Mouse (Mus musculus) 416B (cell line): Measurements from ENCODE around the gene Nup210.

ENCODE experiments used
- DNase-seq: peaks from one replicate; pipeline ENCODE4 v3.0.0; 2011; ENCODE audit warnings: low read depth

The Nup210 gene

DNA sequence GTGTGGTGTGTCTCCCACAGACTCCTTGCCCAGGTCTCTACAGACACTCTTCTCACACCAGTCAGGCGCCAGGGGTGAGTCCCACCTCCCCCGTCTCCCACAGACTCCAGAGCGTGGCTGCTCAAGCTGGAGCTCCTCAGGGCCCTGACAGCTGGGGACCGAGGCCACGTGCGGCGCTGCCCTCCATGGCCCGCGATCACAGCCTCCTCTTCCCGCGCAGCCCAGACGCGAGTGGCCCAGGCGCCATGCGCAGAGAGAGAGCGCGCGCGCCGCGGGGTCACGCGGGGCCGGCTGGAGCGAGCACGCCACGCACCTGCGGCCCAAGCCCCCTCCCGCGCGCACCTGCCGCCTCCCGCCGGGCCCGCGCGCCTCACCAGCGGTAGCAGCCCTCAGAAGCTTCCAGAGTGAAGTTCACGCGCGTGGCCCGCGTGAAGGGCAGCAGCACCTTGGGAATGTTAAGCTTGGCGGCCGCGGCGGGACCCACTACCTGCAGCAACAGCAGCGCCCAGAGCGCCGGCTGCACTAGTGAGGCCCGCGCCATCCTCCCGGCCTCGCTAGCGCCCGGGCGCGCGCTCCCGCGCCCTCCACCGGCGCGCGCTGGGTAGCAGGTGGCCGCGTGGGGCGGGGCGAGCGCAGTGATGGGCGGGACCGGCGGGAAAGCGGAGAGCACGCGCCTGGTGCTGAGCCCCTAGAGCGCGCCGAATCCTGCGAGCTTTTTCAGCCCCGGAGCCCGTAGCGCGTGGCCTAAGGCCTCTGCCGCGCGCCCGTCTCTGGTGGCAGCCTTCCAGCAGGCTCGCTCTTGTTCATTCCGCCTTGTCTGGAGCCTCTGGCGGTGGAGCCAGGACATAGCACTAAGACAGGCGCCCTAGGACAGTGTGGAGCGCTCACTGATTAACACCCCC, at the start of gene Nup210:
Gene Nup210, minus strand, starts transcription at position 586 of the 902 bp plus-strand sequence.
- peak; percentile 94 for DNase-seq

DNA sequence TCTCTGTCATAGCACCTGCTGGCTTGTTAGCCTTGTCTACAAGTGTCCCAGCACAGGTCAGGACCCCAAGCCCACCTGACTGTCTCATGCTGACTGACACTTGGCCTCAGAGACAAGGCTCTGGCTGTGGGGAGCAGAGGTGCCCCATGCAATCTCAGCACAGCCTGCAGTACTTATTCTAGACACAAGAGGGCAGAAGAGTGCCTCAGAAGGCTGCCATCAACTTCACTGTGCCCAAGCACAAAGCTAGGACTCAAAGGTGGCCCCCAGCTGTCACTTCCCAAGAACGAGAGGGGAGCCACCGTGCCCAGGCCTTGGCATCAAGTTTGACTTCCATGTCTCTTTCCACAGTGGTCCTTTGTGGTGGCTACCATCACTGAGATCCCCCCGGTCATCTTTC, 48.6 kb upstream of the Nup210 start:
- peak; percentile 51 for DNase-seq

DNA sequence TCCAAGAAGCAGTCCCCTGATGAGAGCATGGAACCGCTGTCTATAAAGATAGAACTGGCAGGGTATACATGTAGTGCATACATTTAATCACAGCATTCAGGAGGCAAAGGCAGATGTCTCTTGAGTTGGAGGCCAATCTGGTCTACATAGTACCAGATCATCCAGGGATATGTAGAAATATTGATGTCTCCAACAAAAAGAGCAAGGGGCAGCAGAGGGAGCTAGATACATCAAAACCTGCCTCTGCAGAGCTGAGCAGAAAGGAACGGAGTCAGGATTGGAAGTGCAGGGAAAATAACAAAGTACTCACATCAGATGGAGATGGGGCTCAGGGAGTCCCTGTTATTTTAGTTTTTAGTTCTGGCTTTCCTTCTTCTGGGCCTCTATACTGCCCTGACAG, 48.0 kb upstream of the Nup210 start:
- no peak for DNase-seq

DNA sequence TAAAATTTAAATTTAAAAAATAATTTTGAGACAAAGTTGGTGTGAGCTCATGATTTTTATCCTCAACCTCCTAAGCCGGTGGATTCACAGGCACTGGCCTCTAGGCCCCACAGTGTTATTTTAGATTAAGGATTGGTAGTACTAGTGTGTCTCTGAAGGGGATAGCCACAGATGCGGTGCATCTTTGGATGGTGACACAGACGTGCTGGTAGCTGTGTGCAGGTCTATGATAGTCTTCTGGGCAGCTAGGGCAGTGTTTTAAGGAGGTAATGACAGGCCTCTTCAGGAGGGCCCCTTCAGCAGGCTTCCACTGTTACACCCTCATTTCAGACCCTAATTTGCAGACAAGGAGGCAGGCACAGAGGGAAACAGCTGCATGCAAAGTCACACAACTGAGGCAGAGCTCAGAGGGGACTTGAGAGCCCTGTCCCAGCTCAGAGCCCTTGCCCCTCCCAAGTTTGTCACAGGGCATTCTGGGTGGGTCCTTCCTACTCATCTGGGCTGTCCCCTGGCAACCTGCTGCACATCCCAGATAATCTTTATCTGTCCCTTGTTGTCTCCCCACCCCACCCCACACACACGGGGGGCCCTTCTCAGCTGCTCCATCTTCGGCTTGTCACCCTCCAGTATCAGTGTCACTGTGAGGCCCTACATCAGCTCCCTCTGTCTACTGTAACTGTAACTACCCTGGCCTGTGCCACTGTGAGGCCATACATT, 46.7 kb upstream of the Nup210 start:
- no peak for DNase-seq

DNA sequence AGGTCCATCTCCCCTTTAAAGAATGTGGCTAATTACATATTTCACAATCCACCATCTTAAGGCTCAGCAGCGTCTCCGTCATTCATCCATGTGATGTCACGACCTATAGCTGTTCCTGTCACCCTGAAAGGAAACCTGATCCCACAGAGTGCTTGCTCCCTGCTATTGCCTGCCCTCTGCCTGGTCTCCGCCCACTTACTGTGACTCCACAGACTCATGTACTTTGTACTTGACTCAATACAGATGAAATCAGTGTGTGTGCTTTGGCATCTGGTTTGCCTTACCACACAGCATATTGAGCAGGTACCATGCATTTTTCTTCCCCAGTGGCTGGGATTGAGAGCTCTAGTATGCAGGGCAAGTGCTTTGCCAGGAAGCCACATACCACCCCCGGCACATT, 45.7 kb upstream of the Nup210 start:
- peak; percentile 11 for DNase-seq

DNA sequence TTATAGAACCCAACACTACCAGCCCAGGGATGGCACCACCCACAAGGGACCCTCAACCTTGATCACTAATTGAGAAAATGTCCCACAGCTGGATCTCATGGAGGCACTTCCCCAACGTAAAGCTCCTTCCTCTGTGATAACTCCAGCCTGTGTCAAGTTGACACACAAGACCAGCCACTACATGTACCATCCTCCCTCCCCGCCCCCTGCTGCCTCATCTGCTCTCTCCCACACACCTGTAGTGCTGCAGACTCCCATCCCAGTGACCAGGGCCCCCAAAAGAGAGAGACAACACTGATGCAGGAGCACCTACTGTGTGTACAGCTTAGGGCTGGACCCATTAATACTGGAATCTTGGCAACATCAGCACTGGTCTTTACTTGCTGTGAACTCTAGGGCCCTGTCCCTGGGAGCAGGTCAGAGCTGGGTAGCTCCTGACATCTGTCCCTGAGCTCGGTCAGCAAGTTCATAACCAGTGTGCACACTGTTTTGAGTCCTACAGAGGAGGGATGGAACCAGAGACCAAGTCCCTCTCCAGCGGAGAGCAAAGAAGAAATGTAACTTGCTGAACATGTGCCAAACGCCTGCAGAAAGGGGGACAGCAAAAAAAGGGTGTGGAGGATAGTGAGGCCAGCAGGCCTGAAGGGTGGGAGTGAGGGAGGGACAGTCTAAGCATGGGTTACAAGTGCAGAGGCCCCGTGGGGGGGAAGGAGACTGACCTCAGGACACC, 45.0 kb upstream of the Nup210 start:
- no peak for DNase-seq

DNA sequence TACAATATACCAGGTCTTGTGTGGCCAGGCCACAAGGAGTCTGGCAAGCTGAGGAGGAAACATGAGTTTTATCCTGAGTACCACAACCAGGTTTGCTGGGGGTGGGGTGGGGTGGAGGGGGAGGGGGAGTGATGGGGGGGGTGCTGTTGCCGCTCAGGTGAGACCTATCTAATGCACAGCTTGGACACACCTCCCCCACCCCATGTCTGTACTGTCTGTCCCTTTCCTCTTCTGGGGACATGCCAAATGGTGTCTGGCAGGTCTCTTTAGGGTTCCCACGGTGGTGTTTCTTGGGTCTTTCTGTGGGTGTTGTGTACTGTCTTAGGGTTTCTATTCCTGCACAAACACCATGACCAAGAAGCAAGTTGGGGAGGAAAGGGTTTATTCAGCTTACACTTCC, 44.3 kb upstream of the Nup210 start:
- DNase-seq: no peak

DNA sequence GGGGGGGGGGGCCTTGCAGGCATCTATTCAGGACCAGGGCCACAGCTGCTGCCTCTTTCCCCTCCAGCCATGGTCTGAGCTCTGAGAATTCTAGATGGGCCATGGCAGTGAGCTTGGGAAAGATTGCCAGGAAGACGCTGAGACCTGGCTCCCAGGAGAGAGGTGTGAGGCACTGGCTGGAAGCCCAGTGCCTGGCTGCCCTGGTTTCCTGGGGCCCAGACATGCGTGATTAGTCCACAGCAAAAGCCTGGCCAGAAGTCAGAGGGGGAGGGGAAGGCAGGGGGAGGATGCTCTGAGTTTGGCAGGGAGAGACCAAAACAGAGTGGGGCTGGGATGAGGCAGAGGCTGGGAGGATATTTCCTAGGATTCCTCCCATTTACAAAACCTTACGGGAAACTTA, 43.8 kb upstream of the Nup210 start:
- DNase-seq: no peak

DNA sequence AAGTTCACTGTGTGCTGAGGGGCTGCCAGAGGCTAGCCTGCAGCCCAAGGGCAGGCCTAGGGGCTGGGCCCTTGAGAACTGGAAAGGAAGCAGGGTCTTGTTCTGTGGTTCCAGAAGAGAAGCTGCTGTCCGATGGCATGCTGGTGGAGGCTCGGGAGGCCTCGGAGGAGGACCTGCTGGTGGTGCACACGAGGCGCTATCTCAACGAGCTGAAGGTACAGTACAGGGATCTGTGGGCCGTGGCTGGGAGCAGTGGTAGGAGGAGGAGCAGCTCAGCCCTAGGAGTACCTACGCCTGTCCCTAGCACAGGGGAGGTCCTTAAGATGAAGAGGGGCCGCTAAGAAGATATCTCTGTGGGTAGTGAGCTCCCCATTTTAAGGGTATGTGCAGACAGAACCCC, 42.4 kb upstream of the Nup210 start:
- DNase-seq: no peak

DNA sequence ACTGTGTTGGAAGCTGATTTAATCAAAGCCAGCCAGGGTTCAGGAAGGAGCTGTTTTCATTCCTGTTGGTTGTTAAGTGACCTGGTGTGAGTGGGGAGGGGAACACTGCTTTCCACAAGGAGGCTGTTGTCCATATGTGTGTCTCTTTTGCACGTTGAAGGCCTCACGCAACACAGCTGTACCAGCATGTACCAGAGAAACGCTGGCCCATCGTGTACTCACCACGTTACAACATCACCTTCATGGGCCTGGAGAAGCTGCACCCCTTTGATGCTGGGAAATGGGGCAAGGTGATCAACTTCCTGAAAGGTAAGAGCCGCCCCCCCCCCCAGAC, 40.6 kb upstream of the Nup210 start:
- no peak for DNase-seq

DNA sequence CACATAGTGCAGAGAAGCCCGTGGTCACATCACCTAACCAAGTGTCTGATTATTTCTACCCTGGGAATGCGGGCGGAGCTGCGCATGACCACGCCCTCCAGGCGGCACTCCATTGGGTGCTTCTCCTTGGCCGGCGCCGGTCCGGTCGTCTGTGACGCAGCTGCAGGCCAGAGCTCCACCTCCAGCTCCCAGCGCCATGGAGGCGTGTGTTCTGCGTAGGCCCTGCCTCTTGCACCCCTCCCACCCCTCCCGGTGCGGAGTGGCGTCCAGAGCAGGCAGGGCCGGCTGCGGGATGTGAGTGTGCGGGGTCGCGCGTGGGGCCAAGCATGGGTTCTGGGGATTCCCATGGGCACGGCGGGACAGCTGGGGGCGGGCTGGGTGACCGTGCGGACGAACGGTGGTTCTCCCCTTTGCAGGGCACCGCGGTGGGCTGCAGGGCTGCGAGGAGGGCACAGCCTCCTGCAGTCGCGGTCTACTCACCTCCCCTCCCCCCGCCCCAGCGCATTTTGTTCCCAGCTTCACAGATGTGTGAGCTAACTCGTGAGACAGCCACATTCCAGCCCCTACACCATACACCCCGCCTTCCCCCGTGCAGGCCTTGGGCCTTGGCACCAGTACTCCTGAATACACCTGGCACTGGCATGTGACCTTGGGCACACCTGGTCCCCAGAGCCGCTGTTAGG, 40.1 kb upstream of the Nup210 start, which contains the start of gene Hdac11:
Gene Hdac11, plus strand, starts transcription at position 112 of the 683 bp plus-strand sequence.
- no peak for DNase-seq

DNA sequence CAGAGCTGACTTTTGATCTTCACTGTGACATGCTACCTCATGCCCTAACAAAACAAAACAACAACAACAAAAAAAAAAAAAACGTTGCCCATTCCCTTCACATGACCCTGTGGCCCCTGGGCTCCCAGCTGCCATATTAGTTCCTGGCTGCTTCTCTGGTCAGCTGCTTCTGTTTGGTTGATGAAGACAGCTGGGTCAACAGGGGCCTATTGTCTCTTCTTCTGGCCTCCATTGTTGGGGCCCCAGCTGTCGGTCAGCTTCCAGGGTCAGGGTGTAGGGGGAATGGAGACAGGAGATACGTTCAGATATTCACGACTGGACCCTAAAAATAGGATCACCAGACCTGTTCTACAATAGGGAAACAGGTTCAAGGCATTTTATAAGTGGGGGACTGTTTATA, 39.4 kb upstream of the Nup210 start:
- DNase-seq: no peak

DNA sequence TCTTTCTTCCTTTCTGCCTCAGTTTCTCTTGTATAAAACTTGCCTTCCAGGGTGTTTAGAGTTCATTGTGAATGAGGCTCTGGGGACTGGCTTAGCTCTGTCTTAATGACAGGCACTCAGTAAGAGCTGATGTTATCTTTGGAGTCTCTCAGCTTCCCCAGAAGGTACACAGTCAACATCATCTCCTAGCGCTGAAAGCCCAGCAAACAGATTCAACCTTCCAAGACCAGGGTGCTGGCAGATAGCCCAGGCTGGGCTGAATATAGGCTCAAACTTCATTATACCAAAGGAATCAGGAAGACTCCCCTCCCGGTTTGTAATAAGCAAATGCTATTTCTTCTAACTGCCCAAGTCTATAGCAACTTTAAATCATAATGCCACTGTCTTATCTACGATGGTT, 38.7 kb upstream of the Nup210 start:
- no peak for DNase-seq

DNA sequence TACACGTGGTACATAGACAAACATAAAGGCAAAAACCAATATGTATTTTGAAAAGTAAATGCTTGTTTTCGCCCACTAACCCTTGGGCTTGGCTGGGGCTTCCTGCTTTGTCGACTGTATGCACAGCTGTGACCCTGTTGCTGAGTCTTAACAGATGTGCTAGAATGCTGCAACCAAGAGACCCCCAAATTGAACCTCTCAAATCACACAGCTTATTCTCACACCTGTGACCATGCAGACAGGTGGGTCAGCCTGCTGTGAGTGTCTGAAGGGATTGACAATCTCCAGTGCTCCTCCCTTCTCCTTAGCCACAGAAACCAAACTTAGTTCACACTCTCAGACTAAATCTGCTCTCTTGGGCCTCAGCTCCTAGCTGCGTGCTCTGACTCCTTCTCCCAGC, 38.1 kb upstream of the Nup210 start:
- DNase-seq: no peak

DNA sequence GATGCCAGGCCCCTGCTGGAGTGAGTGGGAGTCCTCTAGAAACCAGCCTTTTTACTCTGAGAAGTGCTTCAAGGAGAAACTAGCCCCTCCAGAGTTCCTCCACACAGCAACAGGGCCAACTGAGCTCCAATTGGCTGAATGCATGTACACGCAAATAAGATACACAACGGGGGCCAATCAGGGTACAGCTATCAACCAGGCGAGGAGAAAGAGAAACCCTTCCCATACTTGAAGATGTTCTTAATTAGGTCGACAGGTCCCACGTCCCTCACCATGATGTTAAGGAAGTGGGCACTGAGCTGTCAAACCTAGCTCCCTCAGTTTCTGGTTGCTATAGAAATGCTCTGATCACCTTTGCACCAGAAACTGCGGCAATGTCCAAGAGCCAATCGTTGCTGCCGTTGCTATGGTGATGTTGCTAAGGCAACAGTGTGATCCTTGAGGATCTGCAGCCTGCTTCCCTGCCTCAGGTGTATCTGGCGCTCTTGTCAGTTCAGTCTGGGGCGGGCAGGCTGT, 37.0 kb upstream of the Nup210 start:
- no peak for DNase-seq

DNA sequence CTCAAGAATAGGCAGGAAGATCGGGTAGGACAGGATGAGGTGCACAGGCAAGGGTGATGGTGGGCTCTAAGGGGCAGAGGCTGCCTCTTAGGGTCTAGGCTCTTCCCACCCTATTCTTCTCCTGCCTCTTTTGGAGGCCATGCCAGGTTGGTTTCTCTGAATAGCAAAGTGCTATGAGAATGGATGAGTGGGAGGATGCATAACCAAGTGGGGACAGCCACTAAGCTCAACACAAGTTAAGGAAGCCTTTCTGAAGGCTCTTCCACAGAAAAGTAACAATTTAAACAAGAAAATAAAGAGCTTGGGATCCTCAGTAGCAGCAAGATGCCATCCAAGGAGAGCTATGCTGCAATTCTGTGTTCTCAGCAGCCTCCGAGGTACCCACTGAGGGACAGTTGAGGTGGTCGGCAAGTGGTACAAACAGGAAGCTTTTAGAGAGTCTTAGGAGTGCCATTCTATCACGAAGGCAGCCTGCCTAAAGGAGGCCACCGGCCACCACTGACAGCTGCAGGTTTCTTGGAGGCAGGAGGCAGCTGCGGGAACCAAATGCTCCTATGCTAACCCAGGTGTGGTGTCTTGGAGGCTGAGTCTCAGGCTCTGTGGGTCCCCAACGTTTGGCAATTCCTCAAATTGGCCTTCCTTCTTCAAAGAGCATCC, 36.4 kb upstream of the Nup210 start:
- DNase-seq: no peak

DNA sequence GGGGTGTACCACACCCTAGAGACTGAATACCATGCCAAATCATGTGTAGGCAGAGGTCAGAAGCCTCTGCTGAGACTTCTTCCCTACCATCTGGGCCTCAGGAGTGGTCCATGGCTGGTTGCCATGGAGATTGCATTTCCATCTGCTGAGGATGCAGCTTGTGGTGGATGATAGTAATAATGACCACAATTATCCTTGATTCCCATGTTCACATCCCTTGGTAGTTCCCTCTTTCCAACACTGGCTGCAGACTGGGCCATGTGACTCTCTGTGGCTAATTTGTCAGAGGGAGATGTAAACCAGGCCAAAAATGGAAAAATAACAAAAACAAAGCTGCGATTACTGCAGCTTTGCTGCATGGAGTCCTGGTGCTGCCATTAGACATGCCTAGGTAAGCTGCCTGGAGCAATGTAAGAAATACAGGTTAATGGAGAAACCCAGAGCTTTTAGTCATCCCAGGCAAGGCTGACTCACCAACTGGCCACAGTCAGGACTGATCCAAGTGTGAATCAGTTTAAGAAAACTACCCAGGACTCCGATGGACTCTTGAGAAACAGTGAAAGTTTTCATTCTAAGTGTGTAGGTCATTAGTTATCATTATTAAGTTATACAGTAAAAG, 30.6 kb upstream of the Nup210 start:
- no peak for DNase-seq

DNA sequence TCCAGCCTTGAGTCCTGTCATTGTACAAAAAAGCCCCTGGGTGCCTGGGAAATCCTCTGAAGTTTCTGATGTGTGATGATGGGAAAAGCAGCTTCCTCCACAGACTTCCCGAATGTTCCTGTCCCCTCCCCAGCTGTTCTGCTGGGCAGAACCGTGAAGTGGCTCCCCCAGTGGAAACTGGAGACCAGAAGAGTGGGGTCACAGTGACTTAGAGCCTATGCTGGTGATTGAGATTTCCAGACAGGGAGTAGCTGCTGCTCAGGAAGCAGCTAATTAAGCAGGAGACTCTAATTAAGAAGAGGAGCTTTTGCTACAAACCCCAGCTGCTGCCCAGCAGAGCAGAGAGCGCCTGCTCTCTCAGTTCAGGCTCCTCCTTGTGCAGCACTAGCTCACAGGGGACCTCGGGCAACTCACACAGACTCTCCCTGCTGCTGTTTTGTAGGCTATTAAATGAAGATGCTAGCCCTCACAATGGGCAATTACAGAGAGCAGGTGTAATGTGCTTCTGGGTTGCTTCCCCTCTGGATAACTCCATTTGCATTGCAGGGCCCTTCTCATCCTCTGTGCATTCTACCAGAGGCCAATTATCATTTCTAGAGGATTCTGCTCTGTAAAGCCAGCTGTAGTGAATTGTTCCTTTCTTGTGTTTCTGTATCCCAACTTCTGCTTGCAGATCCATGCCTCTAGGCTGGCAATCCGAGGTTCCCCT, 30.0 kb upstream of the Nup210 start:
- DNase-seq: no peak

DNA sequence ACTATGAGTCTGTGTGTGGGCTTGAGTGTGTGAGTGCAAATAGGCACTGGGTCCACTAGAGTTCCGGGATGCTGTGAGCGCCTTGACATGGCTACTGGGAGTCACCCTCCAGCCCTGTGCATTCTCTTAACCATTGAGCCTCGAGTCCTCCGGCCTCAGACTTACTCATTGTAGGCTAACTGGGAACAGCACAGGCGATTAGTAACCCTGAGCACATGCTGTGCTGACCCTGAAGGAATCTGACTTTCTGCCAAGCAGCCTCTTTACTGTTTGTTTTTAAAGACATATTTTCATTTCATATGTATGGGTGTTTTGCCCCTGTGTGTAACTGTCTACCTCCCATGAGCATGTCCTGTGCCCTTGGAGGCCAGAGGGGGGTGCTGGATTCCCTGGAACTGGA, 28.9 kb upstream of the Nup210 start:
- no peak for DNase-seq

DNA sequence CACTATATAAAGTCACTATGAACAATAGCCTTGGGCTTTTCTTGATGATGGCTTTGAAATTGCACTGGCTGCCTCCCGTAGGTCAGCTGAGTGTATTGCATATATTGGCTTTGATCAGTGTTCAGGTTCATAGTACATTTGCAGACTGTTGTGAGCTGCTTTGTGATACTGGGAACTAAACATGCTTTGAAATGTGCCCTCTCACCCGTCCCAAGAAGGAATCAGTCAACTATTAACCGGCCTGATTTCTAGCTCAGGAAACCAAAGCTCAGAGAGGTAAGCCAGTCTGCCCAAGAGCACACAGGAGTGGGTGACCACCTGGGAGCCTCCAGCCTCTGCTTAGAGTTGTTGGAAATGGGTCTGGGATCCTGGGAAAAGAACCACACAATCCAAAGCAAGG, 28.4 kb upstream of the Nup210 start:
- no peak for DNase-seq
